Mouse (Mus musculus) activated CD4-positive, CD25-positive, alpha-beta regulatory T cell, adult 4 months (primary cell): ENCODE data around the gene Gorab. TPM values are rescaled to one million over a fixed set of nuclear protein-coding genes. Genes with fewer than 3 reads are reported as not detected.

ENCODE experiments used
- ATAC-seq: one replicate; pipeline ENCODE4 v1.8.0; 2017
- polyA plus RNA-seq, 2 experiments: library from polyadenylated mRNA; unstranded; fragments of 100-300 nt; shearing (Covaris generic); gene quantifications; one replicate each; pipeline ENCODE4 v1.2.1; 2017

The Gorab gene
- polyA plus RNA-seq, 2 experiments from 2014 or later = 8.3 TPM

DNA sequence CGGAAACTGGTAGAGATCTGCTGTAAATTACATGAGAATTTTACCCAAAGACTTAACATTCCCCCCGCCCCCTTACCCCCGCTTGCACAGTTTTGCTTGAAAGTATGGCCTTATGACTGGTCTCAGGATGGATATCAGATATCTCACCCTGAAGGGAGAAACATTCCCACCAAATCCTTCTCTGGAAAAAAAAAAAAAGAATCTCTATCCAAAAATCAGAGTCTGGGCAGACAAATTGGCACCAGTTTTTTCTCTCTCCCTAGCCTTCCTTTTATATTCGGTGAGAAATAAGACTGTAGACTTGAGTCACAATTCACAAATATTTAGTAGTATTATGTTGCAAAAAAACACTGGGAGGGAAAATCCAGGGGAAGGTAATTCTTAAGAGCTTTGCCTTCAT, 47.3 kb downstream of the Gorab start:
- ATAC-seq = no peak

DNA sequence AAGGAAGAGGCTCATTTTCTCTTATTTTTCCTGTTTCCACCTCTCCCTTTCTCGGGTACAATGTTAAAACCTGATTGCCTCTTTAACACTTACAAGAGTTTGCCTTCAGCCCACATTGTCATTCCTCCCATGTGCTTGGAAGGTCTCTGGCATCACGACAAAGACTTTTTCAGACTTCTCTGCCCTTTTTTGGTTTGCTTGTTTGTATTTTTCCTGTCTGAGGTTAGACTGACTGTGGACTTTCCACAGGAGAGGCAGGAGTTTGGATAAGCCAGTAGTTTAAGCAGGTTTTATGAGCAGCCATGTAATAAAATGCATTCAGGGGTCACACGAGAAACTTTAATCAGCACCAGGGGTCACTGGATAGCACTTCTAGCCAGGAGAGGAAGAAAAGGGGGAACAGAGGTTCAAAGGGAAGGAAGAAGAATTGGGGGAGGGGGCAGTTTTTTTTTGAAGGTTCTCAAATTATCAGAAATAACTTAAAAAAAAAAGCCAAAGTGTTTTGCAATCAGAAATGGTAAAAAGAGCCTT, 47.8 kb downstream of the Gorab start:
- ATAC-seq = no peak

DNA sequence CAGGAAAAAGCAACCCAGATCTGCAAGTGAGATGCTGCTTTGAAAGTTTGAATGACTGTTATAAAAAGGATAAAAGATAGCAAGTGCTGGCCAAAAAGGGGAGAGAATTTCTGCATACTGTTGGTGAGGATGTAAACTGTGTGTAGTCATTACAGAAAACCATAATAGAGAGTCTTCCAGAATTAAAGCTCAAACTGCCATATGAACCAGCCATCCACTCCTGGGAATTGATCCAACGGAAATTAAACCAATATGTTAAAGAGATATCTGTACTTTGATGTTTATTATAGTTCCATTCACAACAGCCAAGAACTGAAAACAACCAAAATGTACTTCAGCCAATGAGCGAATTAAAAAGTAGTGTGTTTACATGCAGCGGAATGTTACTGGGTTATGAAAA, 52.5 kb downstream of the Gorab start:
- no peak for ATAC-seq

DNA sequence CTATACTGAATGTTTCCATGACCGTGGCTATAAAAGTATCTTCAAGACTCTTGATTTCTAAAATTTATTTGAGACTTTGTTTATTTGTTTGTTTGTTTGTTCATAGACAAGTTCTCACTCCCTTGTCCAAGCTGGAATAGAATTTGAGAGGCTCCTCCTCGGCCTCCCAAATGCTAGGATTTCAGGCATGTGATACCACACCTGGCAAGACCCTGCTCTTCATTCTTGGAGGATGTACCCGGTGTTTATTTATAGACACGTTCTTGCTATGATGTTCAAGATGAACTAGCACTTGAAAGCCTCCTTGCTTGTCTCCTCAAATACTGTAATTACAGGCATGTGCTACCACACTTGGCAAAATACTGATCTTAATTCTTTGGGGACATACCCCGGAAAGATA, 57.9 kb downstream of the Gorab start:
- no peak for ATAC-seq

DNA sequence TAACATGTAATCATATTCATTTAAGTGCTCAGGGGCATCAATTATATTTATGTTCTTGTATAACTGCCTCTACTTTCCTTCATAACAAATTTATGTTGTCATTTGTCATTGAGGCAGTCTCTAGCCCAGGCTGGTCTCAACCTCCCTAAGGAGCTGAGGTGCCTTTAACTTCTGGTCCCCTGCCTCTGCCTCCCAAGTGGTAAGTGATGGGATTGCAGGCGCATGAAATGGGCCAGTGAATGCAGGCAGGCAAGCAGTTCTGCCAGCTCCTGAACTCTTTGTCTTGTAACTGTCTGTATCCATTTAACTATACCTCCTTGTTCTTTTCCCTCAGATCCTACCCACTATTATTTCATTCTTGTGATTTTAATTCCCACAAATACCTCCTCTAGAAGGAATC, 58.5 kb downstream of the Gorab start:
- ATAC-seq = no peak

DNA sequence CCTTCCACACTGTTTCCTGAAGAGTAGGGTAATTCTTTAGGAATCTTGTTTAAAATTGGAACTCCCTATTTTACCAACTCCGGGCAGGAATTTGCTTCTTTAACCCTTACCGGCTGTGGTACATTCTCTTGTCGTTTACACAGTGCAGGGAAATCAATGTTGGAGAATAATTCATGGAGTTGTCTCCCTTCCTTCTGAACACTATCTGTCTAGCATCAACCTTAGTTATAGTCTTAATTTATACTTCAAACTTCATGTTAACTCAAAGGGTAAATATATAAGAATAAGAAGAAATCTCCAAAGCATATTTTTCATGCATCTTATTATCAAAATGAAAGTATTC, 64.3 kb downstream of the Gorab start:
- ATAC-seq = no peak

DNA sequence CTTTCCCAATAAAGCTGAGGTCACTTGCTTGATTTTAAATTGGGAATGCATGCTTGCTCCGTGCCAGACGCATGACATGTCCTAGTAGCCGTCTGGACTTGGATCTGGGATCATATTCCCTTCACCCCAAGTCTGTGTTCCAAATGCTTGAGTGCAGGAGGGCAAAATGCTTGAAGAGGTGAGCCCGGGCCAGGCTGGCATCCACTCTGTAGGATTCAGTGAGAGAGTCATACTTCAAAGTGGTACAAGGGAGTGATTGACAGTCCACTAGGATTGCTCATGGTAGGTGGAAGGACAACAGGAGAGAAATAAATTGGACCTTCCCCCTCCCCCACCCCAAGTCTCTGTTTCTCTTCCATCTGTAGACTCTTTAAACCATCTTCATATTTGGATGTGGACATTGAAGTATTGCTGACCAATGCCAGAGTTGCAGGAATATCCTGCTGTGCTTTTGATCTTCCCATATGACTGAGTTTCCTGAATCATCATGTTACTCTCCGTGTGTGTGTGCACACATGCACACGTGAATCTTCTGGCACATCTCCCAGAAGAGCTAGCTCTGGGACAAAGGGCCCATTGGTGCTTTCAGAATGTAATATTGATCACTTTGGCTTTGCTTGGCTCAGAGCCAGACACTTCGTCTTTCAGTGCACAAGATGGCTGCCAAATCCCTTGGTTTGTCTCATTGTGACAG, 64.8 kb downstream of the Gorab start:
- no peak for ATAC-seq

DNA sequence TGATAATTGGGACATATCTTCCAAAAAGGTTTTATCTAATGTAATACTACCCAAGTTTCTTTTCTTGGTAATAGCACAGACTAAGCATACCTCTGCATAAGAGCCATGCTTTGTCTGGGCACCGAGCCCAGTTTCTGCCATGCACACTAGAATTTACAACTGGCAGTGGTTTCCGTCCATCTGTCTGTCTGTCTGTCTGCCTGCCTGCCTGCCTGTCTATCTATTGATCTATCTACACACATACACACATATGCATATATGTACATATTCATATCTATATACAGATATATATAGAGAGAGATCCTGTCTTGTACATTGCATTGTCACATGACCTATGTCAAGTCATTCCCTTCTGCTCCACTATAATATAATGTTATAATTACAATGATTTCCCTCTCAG, 65.6 kb downstream of the Gorab start:
- ATAC-seq = no peak

Other genes with a start within 250 kb of the Gorab start
- under 1 TPM in 1 of 2 experiments, not detected in 1; 0.17 TPM for gene Prrx1, start 90.0 kb downstream of the Gorab start, polyA plus RNA-seq